Mouse (Mus musculus) ovary, postnatal 36 days (tissue): ENCODE data around the gene Gm5414.
A peak's percentile ranks its signal among the peaks of the same experiment; 100 is the strongest.

Experiments used
- DNase-seq: peaks from one replicate; pipeline ENCODE4 v3.0.0; 2022; ENCODE audit warnings: low spot score, mixed read lengths

Gm5414 gene

GRCm38 (mm10) chr15:101627884-101628283 is at the start of gene Gm5414:
Gene Gm5414, minus strand, starts transcription at chr15:101628188.
- DNase-seq = no peak

GRCm38 (mm10) chr15:101675978-101676377 is 48.0 kb upstream of the Gm5414 start:
- no peak for DNase-seq

GRCm38 (mm10) chr15:101652736-101653265 is 24.8 kb upstream of the Gm5414 start:
- no peak for DNase-seq

GRCm38 (mm10) chr15:101647280-101647679 is 19.3 kb upstream of the Gm5414 start, which contains the start of gene Gm5478:
Gene Gm5478, minus strand, starts transcription at chr15:101647380.
- no peak for DNase-seq

GRCm38 (mm10) chr15:101599123-101599522 is 28.9 kb downstream of the Gm5414 start:
- DNase-seq = no peak

- no peak for DNase-seq
These were observed 39.8 kb downstream of the Gm5414 start for GRCm38 (mm10) chr15:101588216-101588615.

GRCm38 (mm10) chr15:101584456-101584855 is 43.5 kb downstream of the Gm5414 start:
- DNase-seq = peak; percentile 14

GRCm38 (mm10) chr15:101583211-101583965 is 44.6 kb downstream of the Gm5414 start:
- DNase-seq = no peak

- DNase-seq = no peak
These were observed 46.3 kb downstream of the Gm5414 start for GRCm38 (mm10) chr15:101581701-101582100.

GRCm38 (mm10) chr15:101575506-101575905 is 52.5 kb downstream of the Gm5414 start:
- DNase-seq = no peak
